ENCODE assay signal across 8 mouse cellular contexts in the genomic region with DNA sequence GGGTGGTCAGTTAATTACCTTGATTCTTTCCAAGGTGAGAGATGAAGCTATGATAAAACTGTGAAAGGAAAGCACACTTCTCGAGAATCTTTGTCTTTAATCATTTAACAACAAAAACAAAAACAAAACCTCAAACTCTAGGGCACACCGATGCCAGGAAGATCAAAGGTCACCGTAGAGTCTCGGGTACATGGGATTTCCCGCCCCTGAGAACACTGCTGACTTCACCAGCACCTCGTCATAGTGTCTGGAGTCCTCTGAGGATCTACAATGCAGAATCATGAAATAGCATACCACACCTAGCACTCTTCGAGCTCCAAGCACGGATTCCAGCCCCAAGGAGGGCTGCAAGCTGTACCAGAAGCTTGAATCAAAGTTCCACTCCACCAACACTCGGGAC. TPM values are rescaled to one million over a fixed set of nuclear protein-coding genes. Genes with fewer than 3 reads are reported as not detected.
A peak's percentile ranks its signal among the peaks of the same experiment; 100 is the strongest.
DNase-seq lines count a peak whose midpoint lies in the region; ATAC-seq and TF ChIP-seq lines count a peak whose summit lies in the region.

No protein-coding gene starts in this region.

- intact Hi-C loops in left cerebral cortex, adult 2 months (cut with DNase I): no loop called here
- intact Hi-C loops in left cerebral cortex, postnatal 25 days (cut with DNase I): no loop called here

- peak; percentile 15; the same call in 1 of the 2 replicates for ATAC-seq in kidney, embryonic 15.5 days (replicated peaks; ENCODE audit: low FRiP score)
- peak; percentile 15 for ATAC-seq in neural tube, embryonic 12.5 days (ENCODE audit: low FRiP score, low read depth)
- ATAC-seq in megakaryocyte-erythroid progenitor cell, adult 5-6 weeks (replicated peaks; ENCODE audit: low FRiP score, low TSS enrichment, poor library complexity, severe bottlenecking): no peak

- H3K4me1 ChIP-seq in forebrain, embryonic 10.5 days: peaks cover 16% of the 10 kb centered on the region
- H3K4me1 ChIP-seq in kidney, embryonic 15.5 days: peaks cover 12% of the 10 kb centered on the region
- peaks cover 3% of the 10 kb centered on the region; the same call in 1 of the 2 replicates for H3K4me1 ChIP-seq in neural tube, embryonic 12.5 days

- H3K27me3 ChIP-seq in forebrain, embryonic 10.5 days (ENCODE audit: poor library complexity, severe bottlenecking): peaks cover 31% of the 10 kb centered on the region
- no peaks in the 10 kb centered on the region for H3K27me3 ChIP-seq in kidney, embryonic 15.5 days
- H3K27me3 ChIP-seq in neural tube, embryonic 12.5 days (replicated peaks): no peaks in the 10 kb centered on the region

- WGBS in forebrain, embryonic 10.5 days: 73% methylated on average over 9 of the region's 9 CpGs
- 75% methylated on average over 9 of the region's 9 CpGs for WGBS in kidney, embryonic 15.5 days
- 71% methylated on average over 9 of the region's 9 CpGs for WGBS in neural tube, embryonic 12.5 days

- DNase-seq in left cerebral cortex, adult 2 months (ENCODE audit: extremely low spot score in 1 of 2, low spot score in 2 of 2): no peak
- DNase-seq in left cerebral cortex, postnatal 25 days (ENCODE audit: low spot score in 2 of 2): no peak
- DNase-seq in forebrain, embryonic 10.5 days (ENCODE audit: extremely low spot score, low spot score): no peak
- no peak for DNase-seq in adrenal gland, postnatal 25 days
- DNase-seq in thymus, postnatal 10 days (ENCODE audit: low spot score in 2 of 2): no peak

- peak overlapping the region; percentile 88 for H3K4me3 ChIP-seq in left cerebral cortex, adult 2 months
- peak overlapping the region; percentile 83 for H3K4me3 ChIP-seq in forebrain, embryonic 10.5 days
- peak overlapping the region; percentile 65 for H3K4me3 ChIP-seq in kidney, embryonic 15.5 days (replicated peaks)
- H3K4me3 ChIP-seq in neural tube, embryonic 12.5 days: peak overlapping the region; percentile 78

- H3K36me3 ChIP-seq in forebrain, embryonic 10.5 days (replicated peaks): 0 out of 2 replicates have a peak, but pooled peaks cover 5% of the 10 kb centered on the region
- no peaks in the 10 kb centered on the region for H3K36me3 ChIP-seq in kidney, embryonic 15.5 days
- no peaks in the 10 kb centered on the region for H3K36me3 ChIP-seq in neural tube, embryonic 12.5 days

- peak overlapping the region; percentile 99 for H3K4me2 ChIP-seq in kidney, embryonic 15.5 days
- peak overlapping the region; percentile 97 for H3K4me2 ChIP-seq in neural tube, embryonic 12.5 days (replicated peaks)

- no peak for TF ChIP-seq CTCF in left cerebral cortex, adult 2 months (IDR thresholded peaks at IDR 0.05)

- H3K27ac ChIP-seq in left cerebral cortex, adult 2 months: no peak overlapping the region
- H3K27ac ChIP-seq in forebrain, embryonic 10.5 days: peak overlapping the region; percentile 83; the same call in 1 of the 2 replicates
- no peak overlapping the region for H3K27ac ChIP-seq in kidney, embryonic 15.5 days
- H3K27ac ChIP-seq in neural tube, embryonic 12.5 days: no peak overlapping the region

- peaks cover 8% of the 10 kb centered on the region; the same call in 1 of the 2 replicates for H3K9me3 ChIP-seq in forebrain, embryonic 10.5 days
- H3K9me3 ChIP-seq in kidney, embryonic 15.5 days (replicated peaks): no peaks in the 10 kb centered on the region
- H3K9me3 ChIP-seq in neural tube, embryonic 12.5 days: no peaks in the 10 kb centered on the region

- H3K9ac ChIP-seq in kidney, embryonic 15.5 days: no peak overlapping the region
- H3K9ac ChIP-seq in neural tube, embryonic 12.5 days: no peak overlapping the region

RNA-seq across cellular contexts. Expression of a gene that starts 0.6 kb away (rescaled TPM):
- total RNA-seq in left cerebral cortex, adult 2 months (2021): 10 to 100 TPM; 32.8 to 36.7 TPM
- 10 to 100 TPM; 29.8 TPM for total RNA-seq in left cerebral cortex, postnatal 25 days (2021)
- 15.4 and 15.5 TPM in 2 replicates for polyA plus RNA-seq in forebrain, embryonic 10.5 days (2016; fragmentation: Nextera tagmentation; extraction: Ambion mirVana)
- 7.4 and 8.0 TPM in 2 replicates for polyA plus RNA-seq in kidney, embryonic 15.5 days (2015; fragmentation: Nextera tagmentation; extraction: Ambion mirVana)
- 11.7 and 13.9 TPM in 2 replicates for polyA plus RNA-seq in neural tube, embryonic 12.5 days (2016; fragmentation: Nextera tagmentation; extraction: Ambion mirVana)
- total RNA-seq in adrenal gland, postnatal 25 days (2021): 1.8 and 2.3 TPM in 2 replicates
- 0.67 and 0.87 TPM in 2 replicates for total RNA-seq in megakaryocyte-erythroid progenitor cell, adult 5-6 weeks (2014; fragmentation: Nextera tagmentation)
- total RNA-seq in megakaryocyte-erythroid progenitor cell, adult 5-6 weeks (2017): 0.38 and 1.2 TPM in 2 replicates

RNA-seq across cellular contexts. Expression of a gene that starts 24.7 kb away (rescaled TPM):
- total RNA-seq in left cerebral cortex, adult 2 months (2021): 100 to 1,000 TPM; 169 to 217 TPM
- 100 to 1,000 TPM; 207 to 212 TPM for total RNA-seq in left cerebral cortex, postnatal 25 days (2021)
- 338 and 348 TPM in 2 replicates for polyA plus RNA-seq in forebrain, embryonic 10.5 days (2016; fragmentation: Nextera tagmentation; extraction: Ambion mirVana)
- 412 and 505 TPM in 2 replicates for polyA plus RNA-seq in kidney, embryonic 15.5 days (2015; fragmentation: Nextera tagmentation; extraction: Ambion mirVana)
- polyA plus RNA-seq in neural tube, embryonic 12.5 days (2016; fragmentation: Nextera tagmentation; extraction: Ambion mirVana): 296 and 315 TPM in 2 replicates
- total RNA-seq in adrenal gland, postnatal 25 days (2021): 158 and 261 TPM in 2 replicates
- total RNA-seq in megakaryocyte-erythroid progenitor cell, adult 5-6 weeks (2014; fragmentation: Nextera tagmentation): 1,279 and 1,311 TPM in 2 replicates
- 97.2 and 144 TPM in 2 replicates for total RNA-seq in megakaryocyte-erythroid progenitor cell, adult 5-6 weeks (2017)
